Mouse (Mus musculus): Measurements from ENCODE around the gene Arid3a. TPM values are rescaled to one million over a fixed set of nuclear protein-coding genes. Genes with fewer than 3 reads are reported as not detected.

The Arid3a gene
- polyA plus RNA-seq, 1 experiment from 2014 or later = 5.4 TPM

DNA sequence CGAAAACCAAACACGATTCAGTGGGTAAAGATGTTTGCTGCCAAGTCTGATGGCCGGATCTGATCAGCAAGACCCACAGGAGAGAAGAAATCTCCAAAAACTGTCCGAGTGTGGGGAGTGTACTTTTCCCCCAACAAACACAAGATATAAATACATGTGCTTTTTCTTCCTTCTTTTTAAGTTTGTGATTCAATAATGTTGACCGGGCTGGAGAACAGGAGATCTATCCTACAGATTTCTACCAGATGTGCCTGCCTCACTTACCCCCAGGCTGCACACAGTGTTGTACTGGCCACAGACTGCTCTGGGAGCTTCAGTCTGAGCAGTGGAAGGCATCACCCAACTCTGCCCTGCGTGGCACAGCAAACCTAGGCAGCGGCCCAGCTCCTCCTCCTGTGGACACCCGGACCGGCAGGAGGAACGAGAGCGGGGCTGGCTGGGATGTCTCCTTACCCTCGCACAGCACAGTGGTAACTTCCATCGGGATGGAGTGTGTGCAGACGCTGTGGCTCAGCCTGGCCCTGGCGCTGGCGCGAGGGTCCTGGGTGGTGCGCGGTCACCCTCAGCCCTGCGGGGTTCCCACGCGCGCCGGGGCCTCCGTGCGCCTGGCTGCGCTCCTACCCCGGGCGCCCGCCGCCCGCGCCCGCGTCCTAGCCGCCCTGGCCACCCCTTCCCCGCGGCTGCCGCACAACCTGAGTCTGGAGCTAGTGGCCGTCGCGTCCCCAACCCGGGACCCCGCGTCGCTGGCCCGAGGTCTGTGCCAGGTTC lies 43.8 kb downstream of the Arid3a start, which contains the start of gene Grin3b:
Gene Grin3b, plus strand, starts transcription at position 301 of the 768 bp plus-strand sequence.
- WGBS (ENCODE audit: insufficient replicate concordance) = 6% methylated on average over 47 of the region's 47 CpGs
- H3K4me1 ChIP-seq (replicated peaks) = peaks cover 8% of the 10 kb centered on the region
- DNase-seq (no peak), ATAC-seq (ENCODE audit: low read depth) (0 out of 2 replicates have a peak, but pooled peaks have one; percentile 9)
- H3K4me2 ChIP-seq = peak within 1 kb of the TSS; percentile 51
- H3K4me3 ChIP-seq (replicated peaks) = peak within 1 kb of the TSS; percentile 32
- peaks cover 4% of the 10 kb centered on the region; the same call in 1 of the 2 replicates for H3K9me3 ChIP-seq (replicated peaks)
- H3K27me3 ChIP-seq = peaks cover 55% of the 10 kb centered on the region
- no peak within 1 kb of the TSS for H3K27ac ChIP-seq
- H3K9ac ChIP-seq = peak within 1 kb of the TSS; percentile 5; the same call in 1 of the 2 replicates
- peaks cover 38% of the 10 kb centered on the region for H3K36me3 ChIP-seq

DNA sequence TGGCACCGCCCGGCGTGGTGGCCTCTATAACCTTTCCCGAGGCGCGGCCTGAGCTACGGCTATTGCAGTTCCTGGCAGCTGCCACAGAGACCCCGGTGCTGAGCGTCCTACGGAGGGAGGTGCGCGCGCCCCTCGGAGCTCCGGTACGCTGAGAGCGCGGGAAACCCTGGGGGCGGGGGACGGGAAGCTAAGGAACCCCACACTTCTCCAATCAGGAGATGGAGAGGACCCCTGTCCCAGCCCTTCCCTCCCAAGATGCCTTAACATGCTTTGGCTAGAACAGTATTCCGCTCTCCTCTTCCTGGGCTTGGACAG lies 44.3 kb downstream of the Arid3a start:
- Histone ChIP-seq H3K9ac (peak overlapping the region; percentile 5; the same call in 1 of the 2 replicates), H3K4me1 (replicated peaks) (peaks cover 8% of the 10 kb centered on the region), H3K27me3 (peaks cover 55% of the 10 kb centered on the region), H3K36me3 (peaks cover 38% of the 10 kb centered on the region), H3K4me3 (replicated peaks) (peak overlapping the region; percentile 32), H3K27ac (no peak overlapping the region), H3K4me2 (peak overlapping the region; percentile 51), H3K9me3 (replicated peaks) (peaks cover 8% of the 10 kb centered on the region)
- ATAC-seq (ENCODE audit: low read depth) (no peak), DNase-seq (no peak)
- 7% methylated on average over 21 of the region's 21 CpGs for WGBS (ENCODE audit: insufficient replicate concordance)

- Histone ChIP-seq H3K4me3 (replicated peaks) (no peak overlapping the region), H3K4me2 (no peak overlapping the region), H3K9me3 (replicated peaks) (peaks cover 25% of the 10 kb centered on the region), H3K4me1 (replicated peaks) (peaks cover 8% of the 10 kb centered on the region), H3K27me3 (peaks cover 55% of the 10 kb centered on the region), H3K27ac (no peak overlapping the region), H3K36me3 (peaks cover 38% of the 10 kb centered on the region), H3K9ac (no peak overlapping the region)
- DNase-seq (no peak), ATAC-seq (ENCODE audit: low read depth) (no peak)
- 52% methylated on average over 14 of the region's 14 CpGs for WGBS (ENCODE audit: insufficient replicate concordance)
Measured at GRCm38 (mm10) chr10:79972831-79973230, 46.0 kb downstream of the Arid3a start.

- H3K9me3 ChIP-seq (replicated peaks) = peaks cover 35% of the 10 kb centered on the region
- no peak for DNase-seq
- H3K36me3 ChIP-seq = peaks cover 42% of the 10 kb centered on the region
- H3K27ac ChIP-seq = no peak overlapping the region
- H3K4me3 ChIP-seq (replicated peaks) = no peak overlapping the region
- no peak overlapping the region for H3K4me2 ChIP-seq
- H3K4me1 ChIP-seq (replicated peaks) = peaks cover 8% of the 10 kb centered on the region
- peaks cover 46% of the 10 kb centered on the region for H3K27me3 ChIP-seq
- H3K9ac ChIP-seq = no peak overlapping the region
- no peak for ATAC-seq (ENCODE audit: low read depth)
- WGBS (ENCODE audit: insufficient replicate concordance) = 88% methylated on average over 21 of the region's 21 CpGs
Measured at GRCm38 (mm10) chr10:79974087-79974486, 47.2 kb downstream of the Arid3a start.

DNA sequence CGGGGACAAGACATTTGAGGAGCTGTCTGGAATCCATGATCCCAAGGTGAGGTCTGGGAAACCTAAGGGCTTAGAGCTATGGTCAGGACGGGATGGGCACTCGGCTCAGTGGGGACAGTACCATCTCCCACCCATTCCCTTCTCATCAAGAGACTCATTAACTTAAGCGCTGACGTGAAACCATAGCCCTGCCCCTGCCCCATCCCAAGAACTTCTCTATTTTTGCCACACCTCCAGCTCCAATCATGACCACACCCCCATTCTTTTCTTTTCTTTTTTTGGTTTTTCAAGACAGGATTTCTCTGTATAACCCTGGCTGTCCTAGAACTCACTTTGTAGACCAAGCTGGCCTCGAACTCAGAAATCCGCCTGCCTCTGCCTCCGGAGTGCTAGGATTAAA lies 47.8 kb downstream of the Arid3a start:
- Histone ChIP-seq H3K4me2 (no peak overlapping the region), H3K4me1 (replicated peaks) (peaks cover 8% of the 10 kb centered on the region), H3K9me3 (replicated peaks) (peaks cover 35% of the 10 kb centered on the region), H3K36me3 (peaks cover 48% of the 10 kb centered on the region), H3K9ac (no peak overlapping the region), H3K4me3 (replicated peaks) (no peak overlapping the region), H3K27ac (no peak overlapping the region), H3K27me3 (peaks cover 41% of the 10 kb centered on the region)
- DNase-seq (no peak), ATAC-seq (ENCODE audit: low read depth) (no peak)
- 68% methylated on average over 8 of the region's 8 CpGs for WGBS (ENCODE audit: insufficient replicate concordance)

GRCm38 (mm10) chr10:79976071-79976721 lies 49.4 kb downstream of the Arid3a start:
- no peak overlapping the region for H3K27ac ChIP-seq
- peaks cover 35% of the 10 kb centered on the region for H3K9me3 ChIP-seq (replicated peaks)
- peaks cover 11% of the 10 kb centered on the region for H3K4me1 ChIP-seq (replicated peaks)
- peaks cover 25% of the 10 kb centered on the region for H3K27me3 ChIP-seq
- no peak overlapping the region for H3K4me2 ChIP-seq
- 92% methylated on average over 28 of the region's 28 CpGs for WGBS (ENCODE audit: insufficient replicate concordance)
- H3K4me3 ChIP-seq (replicated peaks) = no peak overlapping the region
- ATAC-seq (ENCODE audit: low read depth) (no peak), DNase-seq (no peak)
- no peak overlapping the region for H3K9ac ChIP-seq
- peaks cover 59% of the 10 kb centered on the region for H3K36me3 ChIP-seq

- Histone ChIP-seq H3K9me3 (replicated peaks) (peaks cover 35% of the 10 kb centered on the region), H3K36me3 (peaks cover 64% of the 10 kb centered on the region), H3K9ac (no peak overlapping the region), H3K27me3 (peaks cover 20% of the 10 kb centered on the region), H3K4me1 (replicated peaks) (peaks cover 16% of the 10 kb centered on the region), H3K4me3 (replicated peaks) (no peak overlapping the region), H3K27ac (no peak overlapping the region), H3K4me2 (no peak overlapping the region)
- WGBS (ENCODE audit: insufficient replicate concordance) = 93% methylated on average over 28 of the region's 36 CpGs
- no peak for DNase-seq
- ATAC-seq (ENCODE audit: low read depth) = no peak
Measured at GRCm38 (mm10) chr10:79976722-79977107, 49.9 kb downstream of the Arid3a start.

- H3K4me3 ChIP-seq (replicated peaks) = no peak overlapping the region; the same call in 1 of the 2 replicates
- WGBS (ENCODE audit: insufficient replicate concordance) = 94% methylated on average over 28 of the region's 28 CpGs
- peaks cover 35% of the 10 kb centered on the region for H3K9me3 ChIP-seq (replicated peaks)
- no peak overlapping the region for H3K4me2 ChIP-seq
- DNase-seq (no peak), ATAC-seq (ENCODE audit: low read depth) (no peak)
- H3K27me3 ChIP-seq = peaks cover 14% of the 10 kb centered on the region
- H3K36me3 ChIP-seq = peaks cover 64% of the 10 kb centered on the region
- peaks cover 19% of the 10 kb centered on the region for H3K4me1 ChIP-seq (replicated peaks)
- H3K9ac ChIP-seq = no peak overlapping the region
- no peak overlapping the region for H3K27ac ChIP-seq
Measured at GRCm38 (mm10) chr10:79977324-79977723, 50.5 kb downstream of the Arid3a start.

GRCm38 (mm10) chr10:79978061-79978460 lies 51.2 kb downstream of the Arid3a start:
- Histone ChIP-seq H3K4me2 (no peak overlapping the region), H3K9me3 (replicated peaks) (peaks cover 35% of the 10 kb centered on the region), H3K27ac (no peak overlapping the region), H3K4me3 (replicated peaks) (no peak overlapping the region), H3K36me3 (peaks cover 64% of the 10 kb centered on the region), H3K9ac (no peak overlapping the region), H3K4me1 (replicated peaks) (peaks cover 27% of the 10 kb centered on the region), H3K27me3 (peaks cover 7% of the 10 kb centered on the region)
- no peak for ATAC-seq (ENCODE audit: low read depth)
- DNase-seq = no peak
- 93% methylated on average over 21 of the region's 21 CpGs for WGBS (ENCODE audit: insufficient replicate concordance)

DNA sequence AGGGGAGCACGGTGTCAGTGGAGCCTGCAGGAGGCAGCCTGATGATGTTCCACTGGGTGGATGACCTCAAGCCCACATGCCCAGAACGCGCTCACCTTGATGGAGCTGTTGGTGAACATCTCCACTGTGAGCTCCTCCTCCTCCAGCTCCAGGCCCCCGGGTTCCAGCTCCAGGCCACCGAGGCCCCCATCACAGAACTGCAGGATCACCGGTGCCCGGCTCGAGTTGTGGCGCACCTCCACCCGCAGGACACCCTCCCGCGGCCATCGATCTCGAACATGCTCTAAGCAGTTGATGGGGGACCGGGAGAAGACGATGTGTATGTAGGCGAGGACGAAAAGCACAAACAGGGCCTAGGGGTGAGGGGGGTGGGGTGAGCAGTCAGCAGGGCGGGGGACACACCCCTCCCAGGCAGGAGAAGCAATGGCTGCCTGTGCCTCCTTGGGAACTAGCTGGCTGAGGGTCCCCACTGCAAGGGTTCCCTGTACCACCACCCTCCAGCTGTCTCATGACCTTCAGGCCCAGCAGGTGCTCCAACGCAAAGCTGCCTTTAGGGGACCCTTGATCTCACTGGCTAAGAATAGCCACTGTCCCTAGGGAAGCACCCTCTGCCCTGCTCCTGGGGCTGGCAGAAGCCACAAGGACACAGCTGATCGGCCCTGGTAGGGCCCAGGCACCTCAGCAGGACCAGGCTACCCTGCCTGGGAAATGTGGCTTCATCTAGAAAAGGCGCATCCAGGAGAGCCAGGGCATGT lies 52.7 kb downstream of the Arid3a start:
- Histone ChIP-seq H3K9ac (no peak overlapping the region), H3K9me3 (replicated peaks) (peaks cover 35% of the 10 kb centered on the region), H3K36me3 (peaks cover 64% of the 10 kb centered on the region), H3K27ac (no peak overlapping the region), H3K4me1 (replicated peaks) (peaks cover 33% of the 10 kb centered on the region), H3K27me3 (no peaks in the 10 kb centered on the region), H3K4me2 (no peak overlapping the region), H3K4me3 (replicated peaks) (no peak overlapping the region)
- ATAC-seq (ENCODE audit: low read depth) = no peak
- no peak for DNase-seq
- WGBS (ENCODE audit: insufficient replicate concordance) = 88% methylated on average over 22 of the region's 22 CpGs

GRCm38 (mm10) chr10:79983205-79983604 lies 56.4 kb downstream of the Arid3a start:
- Histone ChIP-seq H3K4me2 (peak overlapping the region; percentile 94), H3K27ac (peak overlapping the region; percentile 99), H3K4me1 (replicated peaks) (peaks cover 61% of the 10 kb centered on the region), H3K36me3 (peaks cover 31% of the 10 kb centered on the region), H3K4me3 (replicated peaks) (peak overlapping the region; percentile 89), H3K27me3 (peaks cover 11% of the 10 kb centered on the region), H3K9me3 (replicated peaks) (peaks cover 7% of the 10 kb centered on the region; the same call in 1 of the 2 replicates), H3K9ac (peak overlapping the region; percentile 95)
- ATAC-seq (ENCODE audit: low read depth) (no peak), DNase-seq (no peak)
- WGBS (ENCODE audit: insufficient replicate concordance) = 79% methylated on average over 5 of the region's 5 CpGs

Data from liver, embryonic 13.5 days (tissue).